Mouse (Mus musculus) intestine, postnatal 0 days (tissue): Measurements from ENCODE around the gene Crtac1. TPM values are rescaled to one million over a fixed set of nuclear protein-coding genes. Genes with fewer than 3 reads are reported as not detected.

Experiments
- ATAC-seq: fragments of 200-750 bp; cut with Nextera tagmentation; 2 replicates; pipeline ENCODE4 v1.8.0; 2017; ENCODE audit warnings: mild to moderate bottlenecking, moderate TSS enrichment, moderate library complexity
- H3K27ac ChIP-seq: fragments of 300-500 bp; sonication (generic); 2 replicates; pipeline ENCODE4 v1.5.1; 2014; ENCODE audit warnings: mild to moderate bottlenecking, low read depth, low read length, moderate library complexity
- H3K27me3 ChIP-seq: fragments of 300-500 bp; sonication (generic); replicated peaks from 2 replicates; pipeline ENCODE4 v1.6.1; 2014; ENCODE audit warnings: low read length, mixed read lengths; ENCODE audit not compliant: control insufficient read depth, insufficient read depth
- H3K36me3 ChIP-seq: fragments of 300-500 bp; sonication (generic); 2 replicates; pipeline ENCODE4 v1.6.1; 2014; ENCODE audit warnings: mild to moderate bottlenecking, moderate library complexity; ENCODE audit not compliant: control insufficient read depth, insufficient read depth
- H3K4me1 ChIP-seq: fragments of 300-500 bp; sonication (generic); replicated peaks from 2 replicates; pipeline ENCODE4 v1.6.1; 2014; ENCODE audit warnings: antibody characterized with exemption, low read length, mixed read lengths; ENCODE audit not compliant: control insufficient read depth, insufficient read depth
- H3K4me2 ChIP-seq: fragments of 300-500 bp; sonication (generic); replicated peaks from 2 replicates; pipeline ENCODE4 v1.6.1; 2014; ENCODE audit warnings: low read depth, mild to moderate bottlenecking, moderate library complexity
- H3K4me3 ChIP-seq: fragments of 300-500 bp; sonication (generic); 2 replicates; pipeline ENCODE4 v1.5.1; 2014; ENCODE audit warnings: low read depth, low read length
- H3K9ac ChIP-seq: fragments of 300-500 bp; sonication (generic); 2 replicates; pipeline ENCODE4 v1.6.1; 2014; ENCODE audit warnings: mild to moderate bottlenecking, low read depth, low read length
- H3K9me3 ChIP-seq: fragments of 300-500 bp; sonication (generic); 2 replicates; pipeline ENCODE4 v1.6.1; 2016; ENCODE audit warnings: mixed run types; ENCODE audit not compliant: control insufficient read depth
- CTCF ChIP-seq: sonication (generic); IDR thresholded peaks from 2 replicates; pipeline ENCODE4 v1.5.1; 2016; ENCODE audit warnings: low read depth, mild to moderate bottlenecking, control low read depth, antibody characterized with exemption, moderate library complexity
- WGBS: fragments of 180-500 bp; shearing (Covaris S2); extraction: QIAGEN DNeasy Blood & Tissue Kit; methylation state at CpG from one replicate; pipeline ENCODE4 v1.1.7; 2014; 5-methylcytosine and 5-hydroxymethylcytosine counted together
- polyA plus RNA-seq: library from polyadenylated mRNA; unstranded; fragments of >200 nt; fragmentation: Nextera tagmentation; extraction: Ambion mirVana; gene quantifications from 2 replicates; pipeline ENCODE4 v1.2.1, GENCODE M21; 2015

The Crtac1 gene
- polyA plus RNA-seq, 1 experiment from 2014 or later, result 4.3 TPM

GRCm38 (mm10) chr19:42255438-42255783, 176.2 kb downstream of the Crtac1 start:
- no peak overlapping the region for H3K27ac ChIP-seq
- H3K4me1 ChIP-seq, result 0 out of 2 replicates have a peak, but pooled peaks cover 2% of the 10 kb centered on the region
- H3K36me3 ChIP-seq, result no peaks in the 10 kb centered on the region
- no peaks in the 10 kb centered on the region for H3K9me3 ChIP-seq
- 1% methylated on average over 20 of the region's 23 CpGs for WGBS
- H3K4me3 ChIP-seq, result peak overlapping the region; percentile 26
- no peak overlapping the region for H3K9ac ChIP-seq
- H3K4me2 ChIP-seq, result peak overlapping the region; percentile 63
- H3K27me3 ChIP-seq, result peaks cover 22% of the 10 kb centered on the region; the same call in 1 of the 2 replicates
- ATAC-seq, result peak; percentile 28; the same call in 1 of the 2 replicates
- TF ChIP-seq CTCF, result no peak

GRCm38 (mm10) chr19:42249976-42250914, 181.3 kb downstream of the Crtac1 start:
- Histone ChIP-seq H3K4me2 (no peak overlapping the region), H3K4me1 (no peaks in the 10 kb centered on the region), H3K36me3 (no peaks in the 10 kb centered on the region), H3K4me3 (no peak overlapping the region), H3K27ac (no peak overlapping the region), H3K27me3 (peaks cover 12% of the 10 kb centered on the region; the same call in 1 of the 2 replicates), H3K9ac (no peak overlapping the region), H3K9me3 (no peaks in the 10 kb centered on the region)
- WGBS, result 71% methylated on average over 11 of the region's 11 CpGs
- TF ChIP-seq CTCF, result no peak
- ATAC-seq, result no peak

GRCm38 (mm10) chr19:42247519-42247918, 184.1 kb downstream of the Crtac1 start, which contains the start of gene Golga7b:
TSS of gene Golga7b (plus strand) at chr19:42247574.
- Histone ChIP-seq H3K27me3 (no peaks in the 10 kb centered on the region), H3K9me3 (no peaks in the 10 kb centered on the region), H3K4me3 (no peak within 1 kb of the TSS), H3K9ac (no peak within 1 kb of the TSS), H3K36me3 (no peaks in the 10 kb centered on the region), H3K4me2 (no peak within 1 kb of the TSS), H3K4me1 (no peaks in the 10 kb centered on the region), H3K27ac (no peak within 1 kb of the TSS)
- WGBS, result 77% methylated on average over 3 of the region's 3 CpGs
- no peak for TF ChIP-seq CTCF
- no peak for ATAC-seq

- Histone ChIP-seq H3K9ac (no peak overlapping the region), H3K4me2 (no peak overlapping the region), H3K27me3 (no peaks in the 10 kb centered on the region), H3K4me1 (no peaks in the 10 kb centered on the region), H3K9me3 (no peaks in the 10 kb centered on the region), H3K36me3 (no peaks in the 10 kb centered on the region), H3K27ac (no peak overlapping the region), H3K4me3 (no peak overlapping the region)
- 49% methylated on average over 5 of the region's 5 CpGs for WGBS
- no peak for ATAC-seq
- TF ChIP-seq CTCF, result no peak
Measured at GRCm38 (mm10) chr19:42246626-42247025, 185.0 kb downstream of the Crtac1 start.

- Histone ChIP-seq H3K9ac (no peak overlapping the region), H3K27me3 (no peaks in the 10 kb centered on the region), H3K4me2 (no peak overlapping the region), H3K4me1 (no peaks in the 10 kb centered on the region), H3K36me3 (no peaks in the 10 kb centered on the region), H3K27ac (no peak overlapping the region), H3K9me3 (no peaks in the 10 kb centered on the region), H3K4me3 (no peak overlapping the region)
- no peak for ATAC-seq
- TF ChIP-seq CTCF, result no peak
- 26% methylated on average over 3 of the region's 3 CpGs for WGBS
Measured at GRCm38 (mm10) chr19:42243401-42243800, 188.2 kb downstream of the Crtac1 start.

- Histone ChIP-seq H3K9ac (no peak overlapping the region), H3K27ac (no peak overlapping the region), H3K4me2 (no peak overlapping the region), H3K27me3 (no peaks in the 10 kb centered on the region), H3K9me3 (no peaks in the 10 kb centered on the region), H3K4me1 (no peaks in the 10 kb centered on the region), H3K36me3 (no peaks in the 10 kb centered on the region), H3K4me3 (no peak overlapping the region)
- WGBS, result 52% methylated on average over 8 of the region's 8 CpGs
- no peak for ATAC-seq
- TF ChIP-seq CTCF, result no peak
Measured at GRCm38 (mm10) chr19:42240881-42241280, 190.7 kb downstream of the Crtac1 start.
